Mouse (Mus musculus) heart, embryonic 15.5 days (tissue): ENCODE results near the gene Rac2. TPM values are rescaled to one million over a fixed set of nuclear protein-coding genes. Genes with fewer than 3 reads are reported as not detected.

ENCODE experiments used
- ATAC-seq: fragments of 200-750 bp; cut with Nextera tagmentation; replicated peaks from 2 replicates; pipeline ENCODE4 v1.8.0; 2017; ENCODE audit warnings: low read depth, moderate TSS enrichment; ENCODE audit not compliant: insufficient number of reproducible peaks, insufficient read depth, low FRiP score
- H3K27ac ChIP-seq: fragments of 300-500 bp; sonication (generic); 2 replicates; pipeline ENCODE4 v1.5.1; 2015; ENCODE audit warnings: mild to moderate bottlenecking, inconsistent platforms
- H3K27me3 ChIP-seq: fragments of 300-500 bp; sonication (generic); 2 replicates; pipeline ENCODE4 v1.6.1; 2015; ENCODE audit warnings: inconsistent platforms
- H3K36me3 ChIP-seq: fragments of 300-500 bp; sonication (generic); 2 replicates; pipeline ENCODE4 v1.6.1; 2015; ENCODE audit warnings: mild to moderate bottlenecking, inconsistent platforms
- H3K4me1 ChIP-seq: fragments of 300-500 bp; sonication (generic); replicated peaks from 2 replicates; pipeline ENCODE4 v1.6.1; 2015; ENCODE audit warnings: inconsistent platforms
- H3K4me2 ChIP-seq: fragments of 300-500 bp; sonication (generic); 2 replicates; pipeline ENCODE4 v1.6.1; 2015; ENCODE audit warnings: inconsistent platforms, mild to moderate bottlenecking, moderate library complexity
- H3K4me3 ChIP-seq: fragments of 300-500 bp; sonication (generic); 2 replicates; pipeline ENCODE4 v1.5.1; 2015; ENCODE audit warnings: mild to moderate bottlenecking, inconsistent platforms
- H3K9ac ChIP-seq: fragments of 300-500 bp; sonication (generic); 2 replicates; pipeline ENCODE4 v1.6.1; 2015; ENCODE audit warnings: mild to moderate bottlenecking, inconsistent platforms
- H3K9me3 ChIP-seq: fragments of 300-500 bp; sonication (generic); replicated peaks from 2 replicates; pipeline ENCODE4 v1.6.1; 2016; ENCODE audit warnings: inconsistent platforms
- WGBS: fragments of 180-500 bp; shearing (Covaris S2); methylation state at CpG from one replicate; pipeline ENCODE4 v1.1.7; 2015; ENCODE audit warnings: mixed read lengths; 5-methylcytosine and 5-hydroxymethylcytosine counted together
- polyA plus RNA-seq: library from polyadenylated mRNA; unstranded; fragments of >200 nt; fragmentation: Nextera tagmentation; extraction: Ambion mirVana; gene quantifications from 2 replicates; pipeline ENCODE4 v1.2.1, GENCODE M21; 2015

The Rac2 gene
- polyA plus RNA-seq, result 9.3 and 52.8 TPM in 2 replicates

- Histone ChIP-seq H3K4me2 (peak within 1 kb of the TSS; percentile 7; the same call in 1 of the 2 replicates), H3K9ac (no peak within 1 kb of the TSS), H3K27ac (peak within 1 kb of the TSS; percentile 43), H3K36me3 (no peaks in the 10 kb centered on the region), H3K9me3 (no peaks in the 10 kb centered on the region), H3K4me1 (peaks cover 13% of the 10 kb centered on the region), H3K4me3 (peak within 1 kb of the TSS; percentile 32), H3K27me3 (no peaks in the 10 kb centered on the region)
- 71% methylated on average over 8 of the region's 8 CpGs for WGBS
- no peak for ATAC-seq
Measured at GRCm38 (mm10) chr15:78572658-78573397, at the start of gene Rac2. Gene Rac2 (minus strand): TSS chr15:78572783.

GRCm38 (mm10) chr15:78616973-78617372 is 44.4 kb upstream of the Rac2 start:
- no peak overlapping the region for H3K27ac ChIP-seq
- peaks cover 27% of the 10 kb centered on the region for H3K27me3 ChIP-seq
- H3K4me3 ChIP-seq, result no peak overlapping the region
- H3K9me3 ChIP-seq, result no peaks in the 10 kb centered on the region
- H3K4me1 ChIP-seq, result no peaks in the 10 kb centered on the region
- ATAC-seq, result no peak
- no peak overlapping the region for H3K4me2 ChIP-seq
- WGBS, result 70% methylated on average over 2 of the region's 2 CpGs
- no peaks in the 10 kb centered on the region for H3K36me3 ChIP-seq
- H3K9ac ChIP-seq, result no peak overlapping the region

GRCm38 (mm10) chr15:78614536-78614935 is 42.0 kb upstream of the Rac2 start:
- no peaks in the 10 kb centered on the region for H3K36me3 ChIP-seq
- H3K9ac ChIP-seq, result no peak overlapping the region
- peaks cover 2% of the 10 kb centered on the region; the same call in 1 of the 2 replicates for H3K27me3 ChIP-seq
- no peak overlapping the region for H3K4me2 ChIP-seq
- ATAC-seq, result no peak
- H3K27ac ChIP-seq, result no peak overlapping the region
- H3K4me1 ChIP-seq, result peaks cover 6% of the 10 kb centered on the region; the same call in 1 of the 2 replicates
- H3K4me3 ChIP-seq, result no peak overlapping the region
- H3K9me3 ChIP-seq, result no peaks in the 10 kb centered on the region
- WGBS, result 84% methylated on average over 7 of the region's 7 CpGs

GRCm38 (mm10) chr15:78610705-78611462 is 38.3 kb upstream of the Rac2 start:
- Histone ChIP-seq H3K4me2 (no peak overlapping the region), H3K4me3 (no peak overlapping the region), H3K4me1 (peaks cover 6% of the 10 kb centered on the region; the same call in 1 of the 2 replicates), H3K9ac (no peak overlapping the region), H3K27me3 (no peaks in the 10 kb centered on the region), H3K36me3 (no peaks in the 10 kb centered on the region), H3K27ac (no peak overlapping the region), H3K9me3 (no peaks in the 10 kb centered on the region)
- no peak for ATAC-seq
- 50% methylated on average over 12 of the region's 12 CpGs for WGBS

- Histone ChIP-seq H3K9me3 (no peaks in the 10 kb centered on the region), H3K27me3 (no peaks in the 10 kb centered on the region), H3K4me1 (peaks cover 6% of the 10 kb centered on the region; the same call in 1 of the 2 replicates), H3K27ac (no peak overlapping the region), H3K4me3 (no peak overlapping the region), H3K36me3 (no peaks in the 10 kb centered on the region), H3K4me2 (no peak overlapping the region), H3K9ac (no peak overlapping the region)
- ATAC-seq, result no peak
- WGBS, result 51% methylated on average over 4 of the region's 4 CpGs
Measured at GRCm38 (mm10) chr15:78607463-78607862, 34.9 kb upstream of the Rac2 start.

- H3K4me3 ChIP-seq, result no peak overlapping the region
- 71% methylated on average over 6 of the region's 6 CpGs for WGBS
- no peaks in the 10 kb centered on the region for H3K27me3 ChIP-seq
- no peak overlapping the region for H3K9ac ChIP-seq
- no peaks in the 10 kb centered on the region for H3K36me3 ChIP-seq
- ATAC-seq, result no peak
- H3K4me1 ChIP-seq, result peaks cover 4% of the 10 kb centered on the region; the same call in 1 of the 2 replicates
- no peaks in the 10 kb centered on the region for H3K9me3 ChIP-seq
- H3K27ac ChIP-seq, result no peak overlapping the region
- no peak overlapping the region for H3K4me2 ChIP-seq
Measured at GRCm38 (mm10) chr15:78606059-78606458, 33.5 kb upstream of the Rac2 start.

- Histone ChIP-seq H3K27ac (no peak overlapping the region), H3K27me3 (no peaks in the 10 kb centered on the region), H3K4me3 (no peak overlapping the region), H3K4me1 (no peaks in the 10 kb centered on the region), H3K4me2 (no peak overlapping the region), H3K9ac (no peak overlapping the region), H3K9me3 (no peaks in the 10 kb centered on the region), H3K36me3 (no peaks in the 10 kb centered on the region)
- 37% methylated on average over 3 of the region's 3 CpGs for WGBS
- ATAC-seq, result no peak
Measured at GRCm38 (mm10) chr15:78605371-78605791, 32.8 kb upstream of the Rac2 start.

GRCm38 (mm10) chr15:78604255-78604654 is 31.7 kb upstream of the Rac2 start:
- WGBS, result 72% methylated on average over 6 of the region's 6 CpGs

GRCm38 (mm10) chr15:78601180-78601579 is 28.6 kb upstream of the Rac2 start:
- Histone ChIP-seq H3K27ac (no peak overlapping the region), H3K4me2 (no peak overlapping the region), H3K36me3 (no peaks in the 10 kb centered on the region), H3K4me3 (no peak overlapping the region), H3K27me3 (no peaks in the 10 kb centered on the region), H3K9ac (no peak overlapping the region), H3K4me1 (no peaks in the 10 kb centered on the region), H3K9me3 (no peaks in the 10 kb centered on the region)
- 70% methylated on average over 6 of the region's 6 CpGs for WGBS
- no peak for ATAC-seq

More at GRCm38 (mm10) chr15:78604255-78604654, 31.7 kb upstream of the Rac2 start:
- Histone ChIP-seq H3K9ac (no peak overlapping the region), H3K36me3 (no peaks in the 10 kb centered on the region), H3K27me3 (no peaks in the 10 kb centered on the region), H3K4me3 (no peak overlapping the region), H3K9me3 (no peaks in the 10 kb centered on the region), H3K4me2 (no peak overlapping the region), H3K4me1 (no peaks in the 10 kb centered on the region), H3K27ac (no peak overlapping the region)
- no peak for ATAC-seq

GRCm38 (mm10) chr15:78599529-78600193 is 27.1 kb upstream of the Rac2 start:
- Histone ChIP-seq H3K36me3 (no peaks in the 10 kb centered on the region), H3K9me3 (no peaks in the 10 kb centered on the region), H3K9ac (no peak overlapping the region)

GRCm38 (mm10) chr15:78599124-78599523 is 26.5 kb upstream of the Rac2 start:
- no peaks in the 10 kb centered on the region for H3K36me3 ChIP-seq
- no peaks in the 10 kb centered on the region for H3K9me3 ChIP-seq
- no peak overlapping the region for H3K4me3 ChIP-seq
- WGBS, result 80% methylated on average over 6 of the region's 6 CpGs
- no peaks in the 10 kb centered on the region for H3K27me3 ChIP-seq
- no peak overlapping the region for H3K27ac ChIP-seq
- no peaks in the 10 kb centered on the region for H3K4me1 ChIP-seq
- H3K9ac ChIP-seq, result no peak overlapping the region
- no peak for ATAC-seq
- H3K4me2 ChIP-seq, result no peak overlapping the region

More at GRCm38 (mm10) chr15:78599529-78600193, 27.1 kb upstream of the Rac2 start:
- Histone ChIP-seq H3K4me3 (no peak overlapping the region), H3K27me3 (no peaks in the 10 kb centered on the region), H3K4me2 (no peak overlapping the region), H3K27ac (no peak overlapping the region), H3K4me1 (no peaks in the 10 kb centered on the region)
- whole genome bisulfite sequencing, result 71% methylated on average over 13 of the region's 13 CpGs
- no peak for ATAC-seq
